Mouse (Mus musculus) frontal cortex, adult 2 months (tissue): ENCODE measurements at regions not wholly inside any gene's neighbourhood (a gene's known extent, or its start where the extent isn't known, plus 50 kb on each side); places are given as distances from the start of the nearest gene placed in this dataset.

Experiments used
- DNase-seq, 2 experiments: peaks; one replicate each; pipeline ENCODE4 v3.0.0; 2022; ENCODE audit warnings: low spot score in 1 of 2; ENCODE audit errors: extremely low spot score in 1 of 2

GRCm38 (mm10) chr3:77051884-77052283 is 977.8 kb downstream of the Fstl5 start:
- no peak for DNase-seq

- DNase-seq, result no peak
These were observed 1001.0 kb downstream of the Fstl5 start for GRCm38 (mm10) chr3:77075055-77075454.

DNA sequence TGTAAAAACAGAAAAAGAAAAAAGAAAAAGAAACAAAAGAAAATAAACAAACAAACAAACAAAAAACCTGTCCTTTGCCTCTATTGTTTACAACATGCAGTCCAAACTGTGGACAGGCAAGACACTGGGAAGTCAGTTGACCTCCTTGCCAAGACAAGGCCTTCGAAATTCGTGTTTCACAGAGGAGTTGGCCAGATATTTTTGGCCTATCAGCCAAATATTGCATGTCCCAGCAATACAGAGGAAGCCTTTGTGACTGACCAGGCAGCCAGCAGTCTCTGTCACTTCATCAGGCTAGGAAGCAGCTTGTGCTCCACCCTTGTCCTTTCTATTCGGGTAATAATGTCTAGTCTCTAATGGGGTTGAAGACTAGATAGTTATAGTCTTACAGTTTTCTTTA is 1017.7 kb downstream of the Fstl5 start:
- DNase-seq, result no peak

DNA sequence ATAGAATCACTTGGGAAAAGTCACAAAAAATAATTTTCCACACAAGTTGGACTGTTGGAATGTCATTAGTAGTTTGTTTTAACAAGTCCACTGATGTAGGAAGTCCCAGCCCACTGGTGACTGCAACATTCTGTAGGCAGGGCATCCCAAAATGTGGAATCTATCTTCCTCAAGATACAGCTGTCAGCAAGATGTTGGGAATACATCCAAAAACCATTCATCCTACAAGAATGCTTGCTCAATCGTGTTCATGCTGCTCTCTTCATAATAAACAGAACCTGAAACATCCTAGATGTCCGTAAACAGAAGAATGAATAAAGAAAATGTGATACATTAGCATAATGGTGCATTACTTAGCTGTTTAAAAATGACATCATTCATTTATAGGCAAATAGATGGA is 1038.9 kb downstream of the Fstl5 start:
- no peak for DNase-seq

GRCm38 (mm10) chr3:77120581-77120980 is 1046.5 kb downstream of the Fstl5 start:
- DNase-seq, result no peak

GRCm38 (mm10) chr3:77151636-77152035 is 1077.6 kb downstream of the Fstl5 start:
- no peak for DNase-seq

- DNase-seq, result no peak
These were observed 1123.8 kb downstream of the Fstl5 start for GRCm38 (mm10) chr3:77197828-77198227.

GRCm38 (mm10) chr3:77198265-77198664 is 1124.2 kb downstream of the Fstl5 start:
- peak in 1 of 2 experiments; percentile 2 for DNase-seq

- DNase-seq, result no peak
These were observed 1151.9 kb downstream of the Fstl5 start for GRCm38 (mm10) chr3:77226007-77226406.
